Mouse (Mus musculus): ENCODE measurements at regions not wholly inside any gene's neighbourhood (a gene's known extent, or its start where the extent isn't known, plus 50 kb on each side); places are given as distances from the start of the nearest gene placed in this dataset.

DNA sequence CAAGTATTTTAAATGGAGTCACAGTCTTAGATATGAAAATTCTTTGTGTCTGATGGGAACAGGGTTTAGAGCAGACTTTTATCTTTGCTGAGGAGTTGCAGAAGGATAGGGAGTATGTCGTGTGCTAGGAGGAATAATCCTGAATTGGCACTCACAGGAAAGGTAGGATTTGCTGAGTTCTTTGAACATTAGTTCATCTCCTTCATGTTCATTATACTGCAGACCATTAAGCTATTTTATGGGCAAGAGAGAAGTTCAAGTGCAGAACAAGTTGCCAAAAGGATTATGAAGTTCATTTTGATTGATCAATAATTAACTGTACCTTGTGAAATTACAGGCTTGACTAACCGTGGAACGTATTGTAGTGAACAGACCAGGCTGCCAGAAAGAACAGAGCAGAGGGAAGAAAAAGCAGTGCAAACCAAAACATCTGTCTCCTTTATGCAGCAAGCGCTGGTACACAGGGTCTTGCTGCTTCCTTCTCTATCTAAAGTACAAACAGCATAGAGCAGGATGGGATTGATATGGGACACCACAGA lies 839.7 kb upstream of the Zeb2 start:
- no peak for TF ChIP-seq ZNF384 (IDR thresholded peaks at IDR 0.05; ENCODE audit: low read depth, low read length)
- no peak for TF ChIP-seq HCFC1 (IDR thresholded peaks at IDR 0.05; ENCODE audit: borderline replicate concordance, insufficient read depth, low read length)
- TF ChIP-seq CHD2 (IDR thresholded peaks at IDR 0.05; ENCODE audit: low read depth, low read length), result no peak
- TF ChIP-seq ZC3H11A (IDR thresholded peaks at IDR 0.05; ENCODE audit: borderline replicate concordance, low read depth, low read length), result no peak

All from ES-E14 (cell line).